Mouse (Mus musculus) C2C12 (cell line): ENCODE measurements around the gene Pex11g. TPM values are rescaled to one million over a fixed set of nuclear protein-coding genes. Genes with fewer than 3 reads are reported as not detected.

ENCODE experiments used
- H3K27me3 ChIP-seq: one replicate; pipeline ENCODE4 v1.6.1; 2011; ENCODE audit not compliant: control insufficient read depth, insufficient read depth, insufficient read length
- H3K36me3 ChIP-seq: one replicate; pipeline ENCODE4 v1.6.1; 2011; ENCODE audit not compliant: control insufficient read depth, insufficient read depth
- H3K4me3 ChIP-seq: one replicate; pipeline ENCODE4 v1.5.1; 2011; ENCODE audit warnings: mild to moderate bottlenecking, control low read depth; ENCODE audit not compliant: poor library complexity, insufficient read depth, severe bottlenecking
- H3K79me2 ChIP-seq: one replicate; pipeline ENCODE4 v1.6.1; 2011; ENCODE audit not compliant: control insufficient read depth, insufficient read depth
- H3K79me3 ChIP-seq: one replicate; pipeline ENCODE4 v1.6.1; 2011; ENCODE audit warnings: low read depth, control low read depth
- H3ac ChIP-seq: one replicate; pipeline ENCODE3; 2011; ENCODE audit warnings: low read depth; ENCODE audit not compliant: control insufficient read depth, insufficient read length
- CEBPB ChIP-seq: IDR thresholded peaks from one replicate; pipeline ENCODE4 v1.6.1; 2011; ENCODE audit warnings: low read depth, mild to moderate bottlenecking, control low read depth, moderate library complexity
- CTCF ChIP-seq: IDR thresholded peaks from one replicate; pipeline ENCODE4 v1.5.1; 2011; ENCODE audit not compliant: control insufficient read depth, insufficient read depth, insufficient read length
- FOSL1 ChIP-seq: IDR thresholded peaks from one replicate; pipeline ENCODE4 v1.8.0; 2011; ENCODE audit warnings: mild to moderate bottlenecking, low read length; ENCODE audit not compliant: poor library complexity, insufficient read depth, severe bottlenecking
- MAX ChIP-seq: IDR thresholded peaks from one replicate; pipeline ENCODE4 v1.6.1; 2011; ENCODE audit warnings: mild to moderate bottlenecking, control low read depth
- MYOD1 ChIP-seq: IDR thresholded peaks from one replicate; pipeline ENCODE4 v1.6.1; 2011; ENCODE audit warnings: low read depth; ENCODE audit not compliant: control insufficient read depth, insufficient read length
- MYOG ChIP-seq: IDR thresholded peaks from one replicate; pipeline ENCODE4 v1.6.1; 2011; ENCODE audit not compliant: control insufficient read depth, insufficient read length; ENCODE audit errors: extremely low read depth
- USF1 ChIP-seq: IDR thresholded peaks from one replicate; pipeline ENCODE4 v1.6.1; 2011; ENCODE audit warnings: low read depth, mild to moderate bottlenecking, control low read depth, moderate library complexity
- polyA plus RNA-seq: library from polyadenylated mRNA; unstranded; fragments of >200 nt; fragmentation: generic; extraction: Trizol; gene quantifications from one replicate; pipeline ENCODE4 v1.2.1, GENCODE M21; 2012; ENCODE audit warnings: missing spikeins

The Pex11g gene
- polyA plus RNA-seq, 1 experiment, result 1.5 TPM

DNA sequence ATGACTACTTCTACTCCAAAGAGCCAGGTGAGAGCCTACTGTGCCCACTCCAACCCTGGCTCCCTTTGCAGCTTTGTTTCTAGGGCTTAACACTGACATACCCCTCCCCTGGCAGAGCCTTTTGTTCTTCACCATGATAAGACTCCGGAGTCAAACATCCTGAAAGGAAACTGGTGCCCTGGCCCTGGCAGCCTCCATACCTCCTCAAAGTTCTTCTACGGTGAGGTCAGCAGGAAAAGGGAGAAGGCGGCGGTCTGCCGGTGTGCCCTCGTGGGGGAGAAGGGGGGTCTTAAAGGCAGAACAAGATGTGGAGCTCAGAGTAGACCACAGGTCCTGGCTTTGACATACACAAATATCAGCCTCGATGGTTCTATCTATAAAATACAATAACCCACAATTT lies 16.1 kb upstream of the Pex11g start:
- Histone ChIP-seq H3K79me2 (no peaks in the 10 kb centered on the region), H3K79me3 (no peaks in the 10 kb centered on the region), H3K27me3 (no peaks in the 10 kb centered on the region), H3K36me3 (no peaks in the 10 kb centered on the region), H3ac (no peak overlapping the region), H3K4me3 (no peak overlapping the region)
- TF ChIP-seq FOSL1 (no peak), CTCF (no peak), MYOD1 (no peak), USF1 (no peak), MAX (no peak), MYOG (no peak), CEBPB (no peak)

DNA sequence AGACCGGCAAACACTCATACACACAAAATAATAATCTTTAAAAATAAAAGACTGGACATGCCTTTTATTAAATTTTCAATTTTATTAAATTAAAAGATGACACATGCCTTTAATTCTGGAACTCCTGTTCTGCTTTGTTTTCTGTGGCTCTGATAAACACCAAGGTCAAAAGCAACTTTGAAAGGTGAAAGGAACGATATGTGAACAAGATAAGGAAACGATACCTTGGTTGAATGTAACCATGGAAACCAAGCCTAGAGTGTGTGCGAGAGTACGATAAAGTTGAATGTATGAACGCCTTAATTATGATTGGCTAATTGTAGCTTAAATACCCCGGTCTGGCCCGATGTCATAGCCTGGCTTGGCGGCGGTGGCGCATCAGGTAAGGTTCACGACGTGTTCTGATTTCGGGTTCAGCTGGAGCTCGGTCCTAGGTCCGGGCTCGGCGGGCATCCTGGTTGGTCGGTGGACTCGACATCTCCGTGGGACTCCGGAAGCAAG lies 14.8 kb upstream of the Pex11g start:
- no peaks in the 10 kb centered on the region for H3K36me3 ChIP-seq
- H3K79me3 ChIP-seq, result no peaks in the 10 kb centered on the region
- H3K4me3 ChIP-seq, result no peak overlapping the region
- no peak overlapping the region for H3ac ChIP-seq
- no peaks in the 10 kb centered on the region for H3K79me2 ChIP-seq
- TF ChIP-seq MAX (no peak), CEBPB (no peak), USF1 (no peak), MYOD1 (no peak), FOSL1 (no peak), MYOG (no peak), CTCF (no peak)
- H3K27me3 ChIP-seq, result no peaks in the 10 kb centered on the region

DNA sequence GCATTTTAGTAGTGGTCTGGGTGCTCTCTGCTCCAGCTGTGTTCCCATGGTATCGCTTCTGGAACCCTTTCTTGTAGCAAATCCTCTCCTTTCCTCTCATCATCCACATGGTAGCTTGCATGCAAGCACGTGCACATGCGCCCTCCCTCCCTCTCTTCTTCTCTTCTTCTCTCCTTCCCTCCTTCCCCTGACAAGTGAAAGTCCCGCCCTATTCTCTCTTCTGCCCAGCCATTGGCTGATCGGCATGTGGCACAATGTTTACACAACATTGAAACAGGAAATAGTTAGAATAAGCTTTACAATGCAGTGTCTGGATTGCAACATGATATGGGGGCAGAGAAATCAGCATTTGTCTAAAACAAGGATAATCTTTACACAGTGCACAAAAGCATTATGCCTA lies 14.1 kb upstream of the Pex11g start:
- H3K4me3 ChIP-seq, result no peak overlapping the region
- H3K27me3 ChIP-seq, result no peaks in the 10 kb centered on the region
- no peaks in the 10 kb centered on the region for H3K79me3 ChIP-seq
- no peaks in the 10 kb centered on the region for H3K36me3 ChIP-seq
- TF ChIP-seq MYOG (no peak), FOSL1 (no peak), USF1 (no peak), CEBPB (no peak), MAX (no peak), MYOD1 (no peak), CTCF (no peak)
- H3K79me2 ChIP-seq, result no peaks in the 10 kb centered on the region
- H3ac ChIP-seq, result no peak overlapping the region

DNA sequence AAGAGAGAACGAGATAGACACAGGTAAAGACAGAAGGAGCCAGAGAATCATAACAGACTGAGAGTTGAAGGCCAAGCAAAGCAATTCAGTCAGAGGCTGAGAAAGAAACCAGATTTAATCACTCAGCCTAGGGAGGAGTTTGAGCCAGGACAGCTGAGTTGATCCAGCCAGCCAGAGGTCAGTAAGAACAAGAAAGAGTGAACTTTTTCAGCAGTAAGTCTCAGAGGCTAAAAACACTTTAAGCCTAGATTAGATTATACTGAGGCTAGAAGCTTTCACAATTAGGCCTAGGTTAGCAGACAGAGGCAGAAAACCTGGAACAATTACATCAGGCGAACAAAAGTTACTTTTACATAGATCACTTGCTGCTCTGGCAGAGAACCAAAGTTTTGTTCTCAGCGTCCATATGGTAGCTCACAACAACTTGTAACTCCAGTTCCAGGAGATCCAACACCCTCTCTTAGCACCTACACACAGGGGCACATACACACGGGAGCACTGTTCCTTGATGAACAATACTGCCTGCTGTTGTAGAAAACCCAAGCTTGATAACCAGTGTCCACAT lies 12.8 kb upstream of the Pex11g start:
- Histone ChIP-seq H3K79me3 (no peaks in the 10 kb centered on the region), H3ac (no peak overlapping the region)

DNA sequence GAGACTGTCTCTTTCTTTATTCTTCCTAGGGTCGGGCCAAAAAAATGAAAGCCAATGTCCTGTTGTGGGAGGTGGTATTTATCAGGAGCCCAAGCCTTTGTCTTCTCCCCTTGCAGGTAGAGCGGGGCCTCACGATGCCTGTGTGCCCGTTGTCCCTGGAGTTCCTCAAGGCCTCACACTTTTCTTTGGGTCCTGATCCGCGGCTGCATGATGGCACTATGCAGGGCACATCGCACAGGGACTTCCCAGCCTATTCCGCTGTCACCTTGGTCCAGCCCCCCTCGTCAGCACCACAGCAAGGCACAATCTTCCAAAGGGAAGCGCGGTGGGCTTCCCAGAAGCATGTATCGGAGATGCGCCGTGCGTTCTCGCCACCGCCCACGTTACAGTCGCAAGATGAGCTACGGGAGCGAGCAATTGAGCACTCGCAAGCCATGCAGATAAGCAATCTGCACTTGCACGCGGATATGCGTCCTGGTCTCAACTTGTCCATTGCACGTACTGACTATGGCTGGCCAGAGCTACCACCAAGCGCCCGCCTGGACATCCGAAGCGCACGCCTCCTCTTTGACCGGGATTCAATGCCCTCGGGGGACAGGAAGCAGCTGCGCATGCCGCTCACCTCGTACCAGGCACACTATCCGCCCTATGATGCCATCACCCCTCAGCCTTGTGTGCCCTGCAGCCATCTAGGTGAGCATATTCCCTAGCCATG lies 8.4 kb upstream of the Pex11g start:
- H3K27me3 ChIP-seq, result no peaks in the 10 kb centered on the region
- no peaks in the 10 kb centered on the region for H3K36me3 ChIP-seq
- no peak overlapping the region for H3K4me3 ChIP-seq
- TF ChIP-seq MYOD1, result no peak
- TF ChIP-seq CTCF, result no peak
- TF ChIP-seq FOSL1, result no peak
- TF ChIP-seq MAX, result no peak
- TF ChIP-seq MYOG, result no peak
- no peak for TF ChIP-seq USF1
- no peak for TF ChIP-seq CEBPB
- no peaks in the 10 kb centered on the region for H3K79me3 ChIP-seq
- H3K79me2 ChIP-seq, result no peaks in the 10 kb centered on the region
- no peak overlapping the region for H3ac ChIP-seq

More for the DNA sequence above, 12.8 kb upstream of the Pex11g start:
- TF ChIP-seq MYOG (no peak), FOSL1 (no peak), MAX (no peak), CEBPB (no peak), USF1 (no peak), CTCF (no peak), MYOD1 (no peak)
- Histone ChIP-seq H3K27me3 (no peaks in the 10 kb centered on the region), H3K4me3 (no peak overlapping the region), H3K36me3 (no peaks in the 10 kb centered on the region), H3K79me2 (no peaks in the 10 kb centered on the region)
